Mouse (Mus musculus) B cell, adult (primary cell): ENCODE data around the gene Tyro3. TPM values are rescaled to one million over a fixed set of nuclear protein-coding genes. Genes with fewer than 3 reads are reported as not detected.

Experiments used
- total RNA-seq: library from RNA; stranded (reverse); gene quantifications from 4 replicates; pipeline ENCODE4 v1.2.4, GENCODE M21; 2023; ENCODE audit not compliant: inconsistent age

Gene Tyro3
- 0.12 to 0.39 TPM (median 0.13 TPM) in 3 of 4 replicates, not detected in the other for total RNA-seq

DNA sequence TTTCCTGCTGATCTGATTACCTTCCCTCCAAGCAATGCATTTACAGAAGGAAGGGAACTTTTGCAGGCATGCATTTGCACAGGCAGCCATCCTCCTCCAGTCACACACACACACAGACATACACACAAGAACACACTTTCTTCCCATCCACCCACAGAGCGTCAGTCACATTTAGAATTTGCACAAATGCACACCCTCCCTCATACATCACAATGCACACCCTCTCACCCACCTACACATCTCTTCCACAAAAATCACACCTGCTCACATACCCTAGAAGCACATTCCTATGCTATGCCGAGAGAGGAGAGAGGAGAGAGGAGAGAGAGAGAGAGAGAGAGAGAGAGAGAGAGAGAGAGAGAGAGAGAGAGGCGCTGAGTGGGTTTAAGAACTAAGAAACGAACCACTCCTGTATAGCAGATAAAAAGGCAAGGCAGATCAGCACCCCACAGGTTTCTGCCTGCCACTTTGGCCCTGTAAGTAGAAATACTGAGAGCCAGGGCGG, at the start of gene Tyro3:
TSS of gene Tyro3 (plus strand) at position 455 of the 505 bp plus-strand sequence.

GRCm38 (mm10) chr2:119760251-119760650, 37.3 kb upstream of the Tyro3 start, which contains the start of gene Ltk:
Gene Ltk, minus strand, starts transcription at chr2:119760431.

DNA sequence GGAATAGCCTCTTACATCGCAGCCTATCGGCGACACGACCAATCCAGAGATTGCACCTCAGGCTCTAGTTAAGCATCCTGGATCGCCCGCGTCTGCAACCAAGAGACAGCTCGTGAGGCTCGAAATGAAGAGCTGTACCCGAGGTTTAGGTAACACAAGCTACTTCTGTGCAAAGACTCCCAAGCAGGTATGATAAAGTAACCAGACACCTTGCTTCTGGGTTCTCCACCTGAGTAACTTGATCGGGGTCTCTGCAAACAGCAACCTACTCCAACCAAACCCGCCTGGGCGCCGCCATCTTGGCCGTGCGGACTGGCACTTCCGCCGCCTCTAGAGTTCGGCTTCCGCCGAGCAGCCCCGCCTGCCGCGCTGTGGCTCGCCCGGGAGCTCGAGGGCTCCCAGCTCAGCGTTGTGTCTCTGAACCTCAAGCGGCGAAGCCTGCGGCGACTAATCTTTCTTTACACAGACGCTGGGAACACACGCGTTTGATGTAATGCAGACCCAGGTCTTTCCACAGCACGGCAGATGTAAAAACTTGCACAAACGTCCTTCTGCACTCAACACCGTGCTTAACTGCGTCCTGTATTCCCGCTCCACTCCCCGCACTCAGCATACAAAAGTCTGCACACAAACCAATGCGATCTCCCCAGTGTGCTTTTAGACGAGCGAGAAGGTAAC, 10.2 kb upstream of the Tyro3 start, which contains the start of gene Rpap1:
TSS of gene Rpap1 (minus strand) at position 332 of the 678 bp plus-strand sequence.

Other genes with a start within 250 kb of the Tyro3 start
- 2.2 to 3.9 TPM (median 3.3 TPM) in 4 replicates for gene Nusap1, start 179.4 kb upstream of the Tyro3 start, total RNA-seq
- 1.4 to 2.3 TPM (median 1.7 TPM) in 4 replicates for gene Oip5, start 179.3 kb upstream of the Tyro3 start, total RNA-seq
- gene Ndufaf1, start 134.9 kb upstream of the Tyro3 start, total RNA-seq, result 14.0 to 19.5 TPM (median 16.4 TPM) in 4 replicates
- gene Rtf1, start 122.7 kb upstream of the Tyro3 start, total RNA-seq, result 52.8 to 57.7 TPM (median 53.4 TPM) in 4 replicates
- gene Itpka, start 55.4 kb upstream of the Tyro3 start, total RNA-seq, result 0.58 to 0.66 TPM in 2 of 4 replicates, not detected in the others
- gene Ltk, start 37.3 kb upstream of the Tyro3 start, total RNA-seq, result 21.2 to 27.1 TPM (median 24.0 TPM) in 4 replicates
- 30.7 to 37.0 TPM (median 34.7 TPM) in 4 replicates for gene Rpap1, start 10.2 kb upstream of the Tyro3 start, total RNA-seq
- gene Mga, start 99.5 kb downstream of the Tyro3 start, total RNA-seq, result 112 to 127 TPM (median 125 TPM) in 4 replicates
- 8.2 to 17.6 TPM (median 14.3 TPM) in 4 replicates for gene Mapkbp1, start 175.0 kb downstream of the Tyro3 start, total RNA-seq
- gene Jmjd7, start 229.8 kb downstream of the Tyro3 start, total RNA-seq, result 14.5 to 20.5 TPM (median 16.7 TPM) in 4 replicates
- 2.5 to 5.5 TPM (median 3.8 TPM) in 4 replicates for gene Gm28042, start 229.8 kb downstream of the Tyro3 start, total RNA-seq
- gene Pla2g4b, start 235.7 kb downstream of the Tyro3 start, total RNA-seq, result 4.9 to 9.5 TPM (median 7.5 TPM) in 4 replicates